Mouse (Mus musculus) hindlimb bud, embryonic 11.5 days (tissue): Measurements from ENCODE around the gene Myo1e.

Source experiments
- DNase-seq: peaks from one replicate; pipeline ENCODE4 v3.0.0-alpha.2; 2012; ENCODE audit warnings: low read depth, low spot score; ENCODE audit errors: extremely low spot score

Gene Myo1e

GRCm38 (mm10) chr9:70351570-70352277 lies 144.6 kb downstream of the Myo1e start:
- no peak for DNase-seq

GRCm38 (mm10) chr9:70356254-70356653 lies 149.1 kb downstream of the Myo1e start:
- DNase-seq, result no peak

- DNase-seq, result no peak
Measured at GRCm38 (mm10) chr9:70359402-70360131, 152.4 kb downstream of the Myo1e start.

GRCm38 (mm10) chr9:70364741-70365140 lies 157.6 kb downstream of the Myo1e start:
- no peak for DNase-seq

GRCm38 (mm10) chr9:70365915-70366314 lies 158.8 kb downstream of the Myo1e start:
- DNase-seq, result no peak

GRCm38 (mm10) chr9:70366898-70367297 lies 159.7 kb downstream of the Myo1e start:
- no peak for DNase-seq

- DNase-seq, result no peak
Measured at GRCm38 (mm10) chr9:70371638-70372037, 164.5 kb downstream of the Myo1e start.

- DNase-seq, result no peak
Measured at GRCm38 (mm10) chr9:70379502-70380467, 172.6 kb downstream of the Myo1e start.

- no peak for DNase-seq
Measured at GRCm38 (mm10) chr9:70382091-70382490, 174.9 kb downstream of the Myo1e start.

- DNase-seq, result no peak
Measured at GRCm38 (mm10) chr9:70383750-70384149, 176.6 kb downstream of the Myo1e start.

- DNase-seq, result no peak
Measured at GRCm38 (mm10) chr9:70384494-70384893, 177.3 kb downstream of the Myo1e start.

GRCm38 (mm10) chr9:70384958-70385728 lies 178.0 kb downstream of the Myo1e start:
- no peak for DNase-seq

GRCm38 (mm10) chr9:70387410-70388119 lies 180.4 kb downstream of the Myo1e start:
- DNase-seq, result no peak

GRCm38 (mm10) chr9:70389548-70389947 lies 182.4 kb downstream of the Myo1e start:
- DNase-seq, result no peak

GRCm38 (mm10) chr9:70391042-70391441 lies 183.9 kb downstream of the Myo1e start:
- DNase-seq, result no peak

- no peak for DNase-seq
Measured at GRCm38 (mm10) chr9:70391660-70392562, 184.8 kb downstream of the Myo1e start.

GRCm38 (mm10) chr9:70392563-70392907 lies 185.4 kb downstream of the Myo1e start:
- DNase-seq, result peak; percentile 80

GRCm38 (mm10) chr9:70395617-70396016 lies 188.5 kb downstream of the Myo1e start:
- DNase-seq, result no peak

- DNase-seq, result no peak
Measured at GRCm38 (mm10) chr9:70396083-70396482, 188.9 kb downstream of the Myo1e start.
